Mouse (Mus musculus) myocyte (in vitro differentiated cells): ENCODE data around the gene Cobll1. TPM values are rescaled to one million over a fixed set of nuclear protein-coding genes. Genes with fewer than 3 reads are reported as not detected.

Source experiments
- H3K27me3 ChIP-seq: one replicate; pipeline ENCODE4 v1.6.1; 2011; ENCODE audit not compliant: control insufficient read depth, insufficient read depth, insufficient read length
- H3K36me3 ChIP-seq: one replicate; pipeline ENCODE4 v1.6.1; 2011; ENCODE audit not compliant: control insufficient read depth, insufficient read depth
- H3K4me2 ChIP-seq: one replicate; pipeline ENCODE4 v1.6.1; 2011; ENCODE audit warnings: low read depth, control low read depth
- H3K4me3 ChIP-seq: one replicate; pipeline ENCODE4 v1.5.1; 2011; ENCODE audit warnings: mild to moderate bottlenecking, control low read depth, moderate library complexity
- H3K79me2 ChIP-seq: one replicate; pipeline ENCODE4 v1.6.1; 2011; ENCODE audit not compliant: control insufficient read depth, insufficient read depth
- H3ac ChIP-seq: one replicate; pipeline ENCODE4 v1.6.1; 2011; ENCODE audit not compliant: control insufficient read depth, insufficient read length
- CEBPB ChIP-seq: IDR thresholded peaks from 2 replicates; pipeline ENCODE4 v1.6.1; 2011; ENCODE audit warnings: mild to moderate bottlenecking, moderate library complexity; ENCODE audit not compliant: poor library complexity, insufficient read depth, severe bottlenecking
- E2F4 ChIP-seq: IDR thresholded peaks from one replicate; pipeline ENCODE4 v1.6.1; 2011; ENCODE audit warnings: mild to moderate bottlenecking, control low read depth, moderate library complexity; ENCODE audit not compliant: insufficient read depth
- MAX ChIP-seq: IDR thresholded peaks from one replicate; pipeline ENCODE4 v1.6.1; 2011; ENCODE audit warnings: low read depth, mild to moderate bottlenecking, control low read depth
- MYOD1 ChIP-seq, 3 experiments: IDR thresholded peaks; one replicate each; pipeline ENCODE4 v1.6.1; 2011; ENCODE audit warnings: control low read depth in 2 of 3, low read depth in 2 of 3, mild to moderate bottlenecking in 2 of 3, moderate library complexity in 1 of 3; ENCODE audit not compliant: insufficient read length in 2 of 3, control insufficient read depth in 1 of 3
- MYOG ChIP-seq, 3 experiments: IDR thresholded peaks; one replicate each; pipeline ENCODE4 v1.6.1; 2011; ENCODE audit warnings: control low read depth in 2 of 3, low read depth in 2 of 3, mild to moderate bottlenecking in 2 of 3; ENCODE audit not compliant: insufficient read length in 2 of 3, control insufficient read depth in 1 of 3, insufficient read depth in 1 of 3
- POLR2A ChIP-seq: IDR thresholded peaks from one replicate; pipeline ENCODE4 v1.6.1; 2011; ENCODE audit warnings: low read depth, mild to moderate bottlenecking, control low read depth, moderate library complexity; ENCODE audit not compliant: insufficient read length
- POLR2AphosphoS2 ChIP-seq: IDR thresholded peaks from one replicate; pipeline ENCODE4 v1.6.1; 2011; ENCODE audit warnings: low read depth, control low read depth; ENCODE audit not compliant: insufficient read length
- REST ChIP-seq: IDR thresholded peaks from one replicate; pipeline ENCODE4 v1.6.1; 2011; ENCODE audit warnings: mild to moderate bottlenecking, control low read depth, moderate library complexity; ENCODE audit not compliant: insufficient read depth, insufficient read length
- SRF ChIP-seq: IDR thresholded peaks from one replicate; pipeline ENCODE4 v1.6.1; 2011; ENCODE audit warnings: low read depth; ENCODE audit not compliant: control insufficient read depth, insufficient read length
- TCF12 ChIP-seq: IDR thresholded peaks from one replicate; pipeline ENCODE4 v1.6.1; 2011; ENCODE audit warnings: mild to moderate bottlenecking, control low read depth; ENCODE audit not compliant: poor library complexity, insufficient read depth, severe bottlenecking
- TCF3 ChIP-seq: IDR thresholded peaks from one replicate; pipeline ENCODE4 v1.6.1; 2011; ENCODE audit warnings: low read depth, control low read depth; ENCODE audit not compliant: insufficient read length
- USF1 ChIP-seq: IDR thresholded peaks from one replicate; pipeline ENCODE4 v1.6.1; 2011; ENCODE audit warnings: low read depth, mild to moderate bottlenecking, control low read depth, moderate library complexity
- polyA plus RNA-seq: library from polyadenylated mRNA; unstranded; fragments of >200 nt; fragmentation: generic; extraction: Trizol; gene quantifications from one replicate; pipeline ENCODE4 v1.2.1, GENCODE M21; 2012; ENCODE audit warnings: missing spikeins

The Cobll1 gene
- polyA plus RNA-seq, 1 experiment = 2.4 TPM

DNA sequence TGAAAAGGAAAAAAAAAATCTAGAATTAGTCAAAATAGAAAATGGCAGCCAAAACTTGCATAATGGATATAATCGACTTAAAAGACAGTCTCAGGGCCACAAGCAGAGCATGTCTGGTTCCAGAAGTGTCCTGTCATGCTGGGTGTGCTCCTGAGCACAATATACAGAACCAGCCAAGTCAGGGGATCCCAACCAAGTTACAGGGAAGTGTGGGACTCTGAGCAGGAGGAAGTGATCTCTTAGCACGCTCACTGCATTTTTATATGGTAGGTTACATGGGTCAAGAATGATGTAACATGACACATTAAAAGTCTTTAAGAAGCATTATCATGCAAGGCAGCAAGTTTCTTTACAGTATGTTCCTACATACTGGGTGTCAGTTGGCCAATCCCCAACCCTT is 31.5 kb downstream of the Cobll1 start:
- Histone ChIP-seq H3K4me2 (no peak overlapping the region), H3K79me2 (no peaks in the 10 kb centered on the region), H3K36me3 (no peaks in the 10 kb centered on the region), H3ac (no peak overlapping the region), H3K4me3 (no peak overlapping the region), H3K27me3 (no peaks in the 10 kb centered on the region)
- TF ChIP-seq E2F4 = no peak
- TF ChIP-seq POLR2A = no peak
- no peak for TF ChIP-seq MYOG (IDR thresholded peaks at IDR 0.05; ENCODE audit: control insufficient read depth in 1 of 3, insufficient read depth in 1 of 3, insufficient read length in 2 of 3, low read depth in 2 of 3)
- no peak for TF ChIP-seq REST
- no peak for TF ChIP-seq TCF3
- no peak for TF ChIP-seq TCF12
- TF ChIP-seq USF1 = no peak
- TF ChIP-seq MAX = no peak
- no peak for TF ChIP-seq MYOD1 (IDR thresholded peaks at IDR 0.05; ENCODE audit: control insufficient read depth in 1 of 3, insufficient read length in 2 of 3, low read depth in 2 of 3)
- TF ChIP-seq SRF = no peak
- no peak for TF ChIP-seq POLR2AphosphoS2

DNA sequence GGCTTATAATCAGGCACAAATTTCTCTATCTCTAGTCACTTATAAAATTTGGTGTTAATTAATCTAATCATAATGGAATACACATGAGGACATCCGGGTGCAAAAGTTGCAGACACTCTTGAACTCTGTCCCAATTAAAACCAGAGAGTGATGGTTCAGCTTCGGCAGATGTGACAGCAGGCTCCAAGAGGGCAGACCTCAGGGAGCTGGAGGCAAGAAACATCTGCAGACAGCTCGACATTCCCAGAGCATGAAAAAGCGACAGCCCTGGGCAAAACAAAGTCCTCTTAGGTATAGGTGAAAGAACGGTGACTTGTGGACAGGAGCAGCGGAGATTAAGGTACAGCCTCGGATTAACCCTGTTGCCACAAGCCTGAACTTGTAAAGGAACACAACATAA is 35.5 kb downstream of the Cobll1 start:
- H3K36me3 ChIP-seq = no peaks in the 10 kb centered on the region
- H3K4me2 ChIP-seq = no peak overlapping the region
- TF ChIP-seq TCF3 (no peak), MYOG (IDR thresholded peaks at IDR 0.05; ENCODE audit: control insufficient read depth in 1 of 3, insufficient read depth in 1 of 3, insufficient read length in 2 of 3, low read depth in 2 of 3) (no peak), POLR2A (no peak), TCF12 (no peak), E2F4 (no peak), MAX (no peak), SRF (no peak), CEBPB (no peak), MYOD1 (IDR thresholded peaks at IDR 0.05; ENCODE audit: control insufficient read depth in 1 of 3, insufficient read length in 2 of 3, low read depth in 2 of 3) (no peak), REST (no peak), USF1 (no peak), POLR2AphosphoS2 (no peak)
- H3K4me3 ChIP-seq = no peak overlapping the region
- peaks cover 4% of the 10 kb centered on the region for H3K79me2 ChIP-seq
- no peak overlapping the region for H3ac ChIP-seq
- H3K27me3 ChIP-seq = no peaks in the 10 kb centered on the region

DNA sequence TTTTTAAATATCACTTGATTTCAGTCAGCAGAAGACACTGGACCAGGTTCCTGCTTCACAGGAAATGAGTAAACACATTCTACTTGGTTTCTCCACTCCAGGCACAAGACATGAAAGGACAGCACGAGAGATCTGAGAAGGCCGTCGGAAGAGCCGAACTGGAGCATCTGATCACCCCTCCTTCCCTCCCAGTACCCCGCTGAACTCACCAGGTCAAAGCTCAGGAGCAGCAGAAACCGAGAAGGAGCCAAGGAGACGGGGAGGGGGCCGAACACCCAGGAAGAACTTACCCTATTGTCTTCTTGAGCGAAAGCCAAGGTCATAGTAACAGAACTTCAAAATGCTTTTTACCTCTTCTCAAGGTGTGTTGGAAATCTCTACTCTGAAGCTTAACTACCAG is 39.5 kb downstream of the Cobll1 start:
- Histone ChIP-seq H3K36me3 (no peaks in the 10 kb centered on the region), H3K27me3 (no peaks in the 10 kb centered on the region), H3K4me2 (no peak overlapping the region), H3ac (no peak overlapping the region), H3K79me2 (peaks cover 4% of the 10 kb centered on the region), H3K4me3 (no peak overlapping the region)
- no peak for TF ChIP-seq POLR2A
- TF ChIP-seq E2F4 = no peak
- TF ChIP-seq MYOG (IDR thresholded peaks at IDR 0.05; ENCODE audit: control insufficient read depth in 1 of 3, insufficient read depth in 1 of 3, insufficient read length in 2 of 3, low read depth in 2 of 3) = no peak
- no peak for TF ChIP-seq CEBPB
- TF ChIP-seq REST = no peak
- TF ChIP-seq MAX = no peak
- no peak for TF ChIP-seq POLR2AphosphoS2
- TF ChIP-seq MYOD1 (IDR thresholded peaks at IDR 0.05; ENCODE audit: control insufficient read depth in 1 of 3, insufficient read length in 2 of 3, low read depth in 2 of 3) = no peak
- TF ChIP-seq TCF12 = no peak
- no peak for TF ChIP-seq TCF3
- TF ChIP-seq USF1 = no peak
- no peak for TF ChIP-seq SRF

DNA sequence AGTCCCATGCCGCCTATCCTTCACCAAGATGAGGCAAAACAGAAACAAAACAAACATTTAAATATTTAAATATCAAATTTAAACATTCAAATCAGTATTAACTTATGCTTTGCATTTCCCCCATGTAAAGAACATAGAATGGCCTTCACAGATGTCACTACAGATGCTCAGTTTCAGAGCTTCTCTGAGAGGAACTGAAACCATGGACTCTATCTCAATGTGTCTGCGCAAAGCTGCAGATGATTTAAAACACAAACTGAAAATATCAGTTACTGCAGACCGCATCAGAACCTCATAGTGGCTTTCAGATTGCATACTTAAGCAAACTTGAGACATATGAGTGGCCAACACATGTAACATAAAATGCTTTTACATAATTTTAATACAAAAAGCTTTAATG is 40.6 kb downstream of the Cobll1 start:
- H3ac ChIP-seq = no peak overlapping the region
- no peaks in the 10 kb centered on the region for H3K36me3 ChIP-seq
- peaks cover 4% of the 10 kb centered on the region for H3K79me2 ChIP-seq
- no peak overlapping the region for H3K4me3 ChIP-seq
- no peak overlapping the region for H3K4me2 ChIP-seq
- no peaks in the 10 kb centered on the region for H3K27me3 ChIP-seq
- TF ChIP-seq E2F4 (no peak), MYOD1 (IDR thresholded peaks at IDR 0.05; ENCODE audit: control insufficient read depth in 1 of 3, insufficient read length in 2 of 3, low read depth in 2 of 3) (no peak), POLR2A (no peak), TCF3 (no peak), POLR2AphosphoS2 (no peak), CEBPB (no peak), MYOG (IDR thresholded peaks at IDR 0.05; ENCODE audit: control insufficient read depth in 1 of 3, insufficient read depth in 1 of 3, insufficient read length in 2 of 3, low read depth in 2 of 3) (no peak), MAX (no peak)

DNA sequence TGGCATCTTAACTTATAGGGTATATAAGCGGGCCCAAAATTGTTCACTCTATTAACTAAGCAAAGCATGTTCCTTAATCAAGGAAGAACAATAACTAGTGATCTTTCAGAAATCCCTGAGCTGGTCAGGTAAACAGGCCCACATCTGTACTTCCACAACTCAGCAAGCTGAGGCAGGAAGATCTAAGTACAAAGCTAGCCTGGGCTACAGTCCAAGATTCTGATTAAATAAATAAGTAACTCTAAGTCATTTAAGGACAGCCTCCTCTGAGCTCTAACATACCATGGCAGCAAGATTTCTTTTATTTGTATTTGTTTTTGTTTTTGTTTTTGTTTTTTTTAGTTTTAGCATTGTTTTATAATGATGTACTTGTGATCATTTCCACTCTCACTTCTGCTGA is 42.2 kb downstream of the Cobll1 start:
- no peaks in the 10 kb centered on the region for H3K36me3 ChIP-seq
- H3ac ChIP-seq = no peak overlapping the region
- no peak overlapping the region for H3K4me3 ChIP-seq
- H3K27me3 ChIP-seq = no peaks in the 10 kb centered on the region
- H3K79me2 ChIP-seq = peaks cover 4% of the 10 kb centered on the region
- H3K4me2 ChIP-seq = no peak overlapping the region
- TF ChIP-seq MYOG (IDR thresholded peaks at IDR 0.05; ENCODE audit: control insufficient read depth in 1 of 3, insufficient read depth in 1 of 3, insufficient read length in 2 of 3, low read depth in 2 of 3) = no peak
- no peak for TF ChIP-seq MAX
- TF ChIP-seq CEBPB = no peak
- TF ChIP-seq POLR2AphosphoS2 = no peak
- no peak for TF ChIP-seq TCF3
- TF ChIP-seq E2F4 = no peak
- no peak for TF ChIP-seq MYOD1 (IDR thresholded peaks at IDR 0.05; ENCODE audit: control insufficient read depth in 1 of 3, insufficient read length in 2 of 3, low read depth in 2 of 3)
- no peak for TF ChIP-seq USF1
- TF ChIP-seq SRF = no peak
- no peak for TF ChIP-seq TCF12
- TF ChIP-seq REST = no peak
- TF ChIP-seq POLR2A = no peak
